Comparison of ENCODE assay signal across 8 mouse cellular contexts in the genomic region with DNA sequence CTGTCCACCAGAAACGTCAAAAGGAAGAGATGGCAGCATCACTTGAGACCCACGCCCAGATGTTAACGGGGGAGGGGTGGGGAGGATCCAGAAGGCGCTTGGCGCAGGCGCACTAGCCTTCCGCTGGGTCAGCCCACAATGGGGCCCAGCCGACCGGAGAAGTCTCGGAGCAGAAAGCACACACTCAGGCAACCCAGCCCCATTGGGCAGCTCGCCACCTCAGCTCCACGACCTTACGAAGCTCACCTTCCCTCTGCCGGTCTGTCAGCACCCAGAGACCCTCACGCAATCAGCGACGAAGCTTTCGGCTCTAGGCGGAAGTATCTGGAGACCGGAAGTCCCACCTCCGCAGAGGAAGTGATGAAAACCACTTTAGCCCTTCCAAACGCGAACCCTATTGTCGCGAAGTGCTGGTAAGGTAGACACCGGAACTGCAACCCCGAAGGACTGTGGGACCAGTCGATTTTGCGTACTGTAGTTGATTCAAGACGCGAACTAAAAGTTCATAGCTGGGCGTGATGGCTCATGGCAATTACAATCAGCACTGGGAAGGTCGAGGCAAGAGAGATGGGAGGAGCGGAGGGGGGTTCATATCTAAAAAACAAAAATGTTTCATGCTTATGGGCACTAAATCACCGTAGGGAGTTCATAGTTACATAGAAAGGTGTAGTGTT. TPM values are rescaled to one million over a fixed set of nuclear protein-coding genes. Genes with fewer than 3 reads are reported as not detected.
DNase-seq lines count a peak whose midpoint lies in the region; ATAC-seq and TF ChIP-seq lines count a peak whose summit lies in the region.

Gene Tbce, minus strand, starts transcription at position 347 of the 674 bp plus-strand sequence.

- peaks cover 51% of the 10 kb centered on the region for H3K4me1 ChIP-seq in erythroblast, embryonic 14.5 days (ENCODE audit: control insufficient read depth)
- peaks cover 12% of the 10 kb centered on the region for H3K4me1 ChIP-seq in heart, embryonic 12.5 days (replicated peaks)
- 0 out of 2 replicates have a peak, but pooled peaks cover 4% of the 10 kb centered on the region for H3K4me1 ChIP-seq in kidney, postnatal 0 days (replicated peaks; ENCODE audit: insufficient read depth, low read length)
- H3K4me1 ChIP-seq in liver, embryonic 11.5 days (replicated peaks; ENCODE audit: control insufficient read depth, insufficient read depth, low read length) = peaks cover 11% of the 10 kb centered on the region
- 0 out of 2 replicates have a peak, but pooled peaks cover 4% of the 10 kb centered on the region for H3K4me1 ChIP-seq in stomach, embryonic 14.5 days (ENCODE audit: control insufficient read depth, insufficient read depth, low read length)

- peak; percentile 95 for ATAC-seq in heart, embryonic 12.5 days (ENCODE audit: insufficient number of reproducible peaks, low FRiP score)
- ATAC-seq in kidney, postnatal 0 days (replicated peaks; ENCODE audit: low FRiP score, low read depth) = peak; percentile 94
- peak; percentile 95 for ATAC-seq in liver, embryonic 11.5 days (replicated peaks; ENCODE audit: low FRiP score)
- peak; percentile 94 for ATAC-seq in stomach, embryonic 14.5 days (ENCODE audit: insufficient number of reproducible peaks, insufficient read depth, low FRiP score, low read depth)

- no peaks in the 10 kb centered on the region for H3K36me3 ChIP-seq in C2C12 (ENCODE audit: control insufficient read depth, insufficient read depth)
- peaks cover 22% of the 10 kb centered on the region for H3K36me3 ChIP-seq in erythroblast, embryonic 14.5 days (ENCODE audit: control insufficient read depth)
- no peaks in the 10 kb centered on the region; the same call in 1 of the 2 replicates for H3K36me3 ChIP-seq in heart, embryonic 12.5 days
- no peaks in the 10 kb centered on the region for H3K36me3 ChIP-seq in kidney, postnatal 0 days (ENCODE audit: insufficient read depth, low read length)
- H3K36me3 ChIP-seq in liver, embryonic 11.5 days (ENCODE audit: control insufficient read depth, insufficient read depth, low read length) = no peaks in the 10 kb centered on the region
- no peaks in the 10 kb centered on the region for H3K36me3 ChIP-seq in stomach, embryonic 14.5 days (ENCODE audit: control insufficient read depth, insufficient read depth, low read length)

- TF ChIP-seq POLR2A in brain, embryonic 14.5 days (IDR thresholded peaks at IDR 0.05; ENCODE audit: borderline replicate concordance, extremely low read depth, insufficient read depth, insufficient read length, poor library complexity, severe bottlenecking) = peak; percentile 29; the same call in 1 of the 2 replicates

- H3K79me2 ChIP-seq in C2C12 (ENCODE audit: control insufficient read depth, insufficient read depth) = peaks cover 49% of the 10 kb centered on the region

- H3K27me3 ChIP-seq in C2C12 (ENCODE audit: control insufficient read depth, insufficient read depth, insufficient read length) = no peaks in the 10 kb centered on the region
- no peaks in the 10 kb centered on the region for H3K27me3 ChIP-seq in erythroblast, embryonic 14.5 days (ENCODE audit: control insufficient read depth)
- H3K27me3 ChIP-seq in heart, embryonic 12.5 days (replicated peaks) = no peaks in the 10 kb centered on the region
- no peaks in the 10 kb centered on the region for H3K27me3 ChIP-seq in kidney, postnatal 0 days (ENCODE audit: insufficient read depth, low read length)
- no peaks in the 10 kb centered on the region for H3K27me3 ChIP-seq in liver, embryonic 11.5 days (replicated peaks; ENCODE audit: control insufficient read depth, insufficient read depth, low read length)
- H3K27me3 ChIP-seq in stomach, embryonic 14.5 days (ENCODE audit: control insufficient read depth, insufficient read depth, low read length) = no peaks in the 10 kb centered on the region

- peak within 1 kb of the TSS; percentile 53 for H3K4me3 ChIP-seq in C2C12 (ENCODE audit: insufficient read depth, poor library complexity, severe bottlenecking)
- peak within 1 kb of the TSS; percentile 70 for H3K4me3 ChIP-seq in erythroblast, embryonic 14.5 days (replicated peaks)
- peak within 1 kb of the TSS; percentile 84 for H3K4me3 ChIP-seq in heart, embryonic 12.5 days
- peak within 1 kb of the TSS; percentile 64 for H3K4me3 ChIP-seq in kidney, postnatal 0 days (replicated peaks; ENCODE audit: low read depth, low read length)
- H3K4me3 ChIP-seq in liver, embryonic 11.5 days (ENCODE audit: low read depth, low read length) = peak within 1 kb of the TSS; percentile 68
- H3K4me3 ChIP-seq in stomach, embryonic 14.5 days (ENCODE audit: low read depth, low read length) = peak within 1 kb of the TSS; percentile 48

- under 1% methylated on average over 35 of the region's 35 CpGs for WGBS in heart, embryonic 12.5 days
- under 1% methylated on average over 35 of the region's 35 CpGs for WGBS in kidney, postnatal 0 days
- under 1% methylated on average over 35 of the region's 35 CpGs for WGBS in liver, embryonic 11.5 days
- under 1% methylated on average over 35 of the region's 35 CpGs for WGBS in stomach, embryonic 14.5 days

- peaks cover 3% of the 10 kb centered on the region for H3K9me3 ChIP-seq in erythroblast, embryonic 14.5 days (ENCODE audit: control insufficient read depth, low read length)
- no peaks in the 10 kb centered on the region for H3K9me3 ChIP-seq in heart, embryonic 12.5 days (replicated peaks)
- no peaks in the 10 kb centered on the region for H3K9me3 ChIP-seq in kidney, postnatal 0 days (replicated peaks; ENCODE audit: low read length)
- no peaks in the 10 kb centered on the region for H3K9me3 ChIP-seq in liver, embryonic 11.5 days (ENCODE audit: control insufficient read depth, low read length)
- no peaks in the 10 kb centered on the region for H3K9me3 ChIP-seq in stomach, embryonic 14.5 days (ENCODE audit: control insufficient read depth, low read depth, low read length)

- peak within 1 kb of the TSS; percentile 97 for H3K27ac ChIP-seq in heart, embryonic 12.5 days (ENCODE audit: poor library complexity, severe bottlenecking)
- H3K27ac ChIP-seq in kidney, postnatal 0 days = peak within 1 kb of the TSS; percentile 95
- peak within 1 kb of the TSS; percentile 91 for H3K27ac ChIP-seq in liver, embryonic 11.5 days (ENCODE audit: low read depth, low read length)
- H3K27ac ChIP-seq in stomach, embryonic 14.5 days (ENCODE audit: low read length) = peak within 1 kb of the TSS; percentile 86

- peak within 1 kb of the TSS; percentile 89 for H3ac ChIP-seq in C2C12 (ENCODE audit: control insufficient read depth, insufficient read length, low read depth)

- DNase-seq in brain, embryonic 14.5 days (ENCODE audit: low read depth) = peak; percentile 97
- DNase-seq in kidney, postnatal 0 days (ENCODE audit: low spot score) = peak; percentile 92
- peak; percentile 91 for DNase-seq in liver, embryonic 11.5 days (ENCODE audit: low spot score)
- peak; percentile 96 for DNase-seq in naive thymus-derived CD4-positive, alpha-beta T cell, adult 2 months (ENCODE audit: low read depth)

- peak within 1 kb of the TSS; percentile 98 for H3K4me2 ChIP-seq in heart, embryonic 12.5 days
- H3K4me2 ChIP-seq in kidney, postnatal 0 days (ENCODE audit: low read length) = peak within 1 kb of the TSS; percentile 83
- peak within 1 kb of the TSS; percentile 91 for H3K4me2 ChIP-seq in liver, embryonic 11.5 days
- peak within 1 kb of the TSS; percentile 90 for H3K4me2 ChIP-seq in stomach, embryonic 14.5 days (replicated peaks; ENCODE audit: low read depth, low read length)

- peaks cover 42% of the 10 kb centered on the region for H3K79me3 ChIP-seq in C2C12 (ENCODE audit: low read depth)

- TF ChIP-seq CTCF in C2C12 (IDR thresholded peaks at IDR 0.05; ENCODE audit: control insufficient read depth, insufficient read depth, insufficient read length) = no peak
- peak; percentile 18; the same call in 1 of the 2 replicates for TF ChIP-seq CTCF in brain, embryonic 14.5 days (IDR thresholded peaks at IDR 0.05; ENCODE audit: borderline replicate concordance, extremely low read depth, insufficient read depth, insufficient read length)
- TF ChIP-seq CTCF in kidney, postnatal 0 days (IDR thresholded peaks at IDR 0.05; ENCODE audit: low read depth) = no peak; the same call in 1 of the 2 replicates

- H3K9ac ChIP-seq in heart, embryonic 12.5 days = peak within 1 kb of the TSS; percentile 90
- H3K9ac ChIP-seq in kidney, postnatal 0 days (ENCODE audit: low read depth, low read length) = peak within 1 kb of the TSS; percentile 73
- H3K9ac ChIP-seq in liver, embryonic 11.5 days (ENCODE audit: low read depth, low read length) = peak within 1 kb of the TSS; percentile 90
- peak within 1 kb of the TSS; percentile 63 for H3K9ac ChIP-seq in stomach, embryonic 14.5 days (replicated peaks; ENCODE audit: low read depth, low read length)

TF ChIP-seq in C2C12, 6 proteins besides CTCF, POLR2A, EP300 and RAD21:
- TF ChIP-seq CEBPB (IDR thresholded peaks at IDR 0.05; ENCODE audit: low read depth) (no peak), MAX (IDR thresholded peaks at IDR 0.05) (no peak), FOSL1 (IDR thresholded peaks at IDR 0.05; ENCODE audit: insufficient read depth, low read length, poor library complexity, severe bottlenecking) (no peak)

RNA-seq across cellular contexts. Expression of gene Tbce, which starts in this region (rescaled TPM):
- 17.2 TPM for polyA plus RNA-seq in C2C12 (2012; fragmentation: generic; extraction: Trizol)
- polyA plus RNA-seq in brain, embryonic 14.5 days (2012; rRNA removed) = 143 and 200 TPM in 2 replicates
- 0.36 and 0.59 TPM in 2 replicates for polyA plus RNA-seq in erythroblast, embryonic 14.5 days (2012)
- 38.1 and 39.9 TPM in 2 replicates for polyA plus RNA-seq in heart, embryonic 12.5 days (2016; fragmentation: Nextera tagmentation; extraction: Ambion mirVana)
- 48.0 and 53.7 TPM in 2 replicates for polyA plus RNA-seq in kidney, postnatal 0 days (2015; fragmentation: Nextera tagmentation; extraction: Ambion mirVana)
- polyA plus RNA-seq in liver, embryonic 11.5 days (2014; fragmentation: Nextera tagmentation; extraction: Ambion mirVana) = 49.3 and 50.9 TPM in 2 replicates
- 70.4 and 74.4 TPM in 2 replicates for polyA plus RNA-seq in stomach, embryonic 14.5 days (2014; fragmentation: Nextera tagmentation; extraction: Ambion mirVana)

Comparison
In these comparisons a context has a peak if more than half of its experiments do, and no peak if none do; other contexts are left out.
1. Peak in every context shown above with its lines: DNase-seq, ATAC-seq, H3K4me3 ChIP-seq and H3K27ac ChIP-seq.
2. RNA of gene Tbce (polyA plus RNA-seq): 143 to 200 TPM in brain, embryonic 14.5 days, 70.4 to 74.4 TPM in stomach, embryonic 14.5 days, 49.3 to 50.9 TPM in liver, embryonic 11.5 days, 48.0 to 53.7 TPM in kidney, postnatal 0 days, 38.1 to 39.9 TPM in heart, embryonic 12.5 days and 17.2 TPM in C2C12 (single experiment); 0.36 to 0.59 TPM in erythroblast, embryonic 14.5 days; every median in the first group is over 10 times any median in the second.